Mouse (Mus musculus): ENCODE data around the gene Napa. TPM values are rescaled to one million over a fixed set of nuclear protein-coding genes. Genes with fewer than 3 reads are reported as not detected.

Napa gene
- polyA plus RNA-seq, 1 experiment from 2014 or later = 136 TPM

DNA sequence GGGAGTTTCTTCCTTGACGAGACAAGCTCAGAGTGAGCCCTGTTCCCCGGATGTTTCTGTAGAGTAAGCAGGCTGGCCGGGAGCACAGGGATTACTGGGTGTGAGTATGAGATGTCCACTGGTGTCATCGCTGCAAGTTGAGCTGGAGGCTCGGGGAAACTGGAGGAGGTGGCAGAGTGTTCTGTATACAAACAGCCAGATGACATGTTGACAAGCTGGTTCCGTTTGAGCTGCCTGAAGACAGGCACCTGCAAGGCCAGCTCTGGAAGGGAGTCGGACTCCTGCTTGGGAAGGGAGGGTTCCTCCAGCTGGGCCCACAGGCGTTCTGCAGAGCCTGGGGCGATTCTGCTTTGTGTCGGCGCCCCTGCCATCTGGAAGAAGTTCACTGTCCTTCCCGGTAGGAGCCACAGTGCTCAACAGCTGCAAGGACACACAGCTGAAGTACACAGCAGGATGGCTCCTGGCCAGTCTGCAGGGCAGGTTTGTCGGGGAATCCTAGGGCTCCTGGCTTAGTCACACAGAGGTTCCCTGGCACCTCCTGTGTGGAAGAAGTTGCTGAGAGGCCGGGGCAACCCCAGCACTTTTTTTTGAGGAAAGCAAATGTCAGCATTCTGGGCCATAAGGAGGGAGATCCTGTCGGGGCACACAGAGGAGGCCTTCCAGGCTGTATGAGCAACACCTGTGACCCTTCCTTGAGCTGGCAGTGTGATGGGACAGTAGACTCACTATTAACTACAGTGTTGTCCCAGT is 3.6 kb downstream of the Napa start:
- no peak overlapping the region for H3K4me3 ChIP-seq (ENCODE audit: low read depth, low read length)
- TF ChIP-seq EP300 (optimal IDR thresholded peaks at IDR 0.05) (no peak), CTCF (IDR thresholded peaks at IDR 0.05; ENCODE audit: low read depth) (no peak)
- no peaks in the 10 kb centered on the region for H3K9me3 ChIP-seq (ENCODE audit: control insufficient read depth, low read length)
- H3K4me1 ChIP-seq (replicated peaks; ENCODE audit: control insufficient read depth, insufficient read depth) = no peaks in the 10 kb centered on the region
- no peak overlapping the region for H3K4me2 ChIP-seq (replicated peaks; ENCODE audit: low read depth)
- H3K27me3 ChIP-seq (ENCODE audit: control insufficient read depth, insufficient read depth, low read length) = no peaks in the 10 kb centered on the region
- 63% methylated on average over 15 of the region's 15 CpGs for WGBS
- DNase-seq (ENCODE audit: low spot score) (no peak), ATAC-seq (ENCODE audit: low FRiP score, low TSS enrichment) (no peak)
- no peak overlapping the region for H3K27ac ChIP-seq (replicated peaks)
- peaks cover 2% of the 10 kb centered on the region; the same call in 1 of the 2 replicates for H3K36me3 ChIP-seq (ENCODE audit: control insufficient read depth, insufficient read depth, low read length)
- no peak overlapping the region for H3K9ac ChIP-seq (ENCODE audit: low read length)

DNA sequence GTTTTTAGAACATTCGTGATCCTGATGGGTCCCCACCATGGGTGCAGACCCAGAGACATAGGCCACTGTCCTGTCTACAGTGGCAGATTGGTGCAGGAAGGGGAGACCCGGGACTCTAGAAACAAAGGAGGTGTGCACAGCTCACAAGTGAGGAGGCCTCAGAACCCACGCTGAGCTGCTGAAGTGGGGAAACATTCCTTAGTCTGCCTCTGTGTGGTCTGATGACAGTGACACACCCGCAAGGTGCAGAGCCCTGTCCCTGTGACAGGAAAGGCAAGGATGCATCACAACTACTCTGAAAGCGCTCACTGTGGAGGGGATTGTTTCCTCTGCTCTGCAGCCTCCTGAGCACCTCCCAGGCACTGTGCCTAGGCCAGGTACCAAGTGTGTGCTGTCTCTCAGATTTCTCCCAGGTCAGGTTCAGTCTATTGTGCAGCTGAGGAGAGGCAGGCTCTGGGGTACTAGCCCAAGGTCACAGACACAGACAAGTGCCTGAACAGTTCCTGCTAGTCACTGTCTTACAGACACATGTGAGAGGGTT is 4.5 kb downstream of the Napa start:
- DNase-seq (ENCODE audit: low spot score) (no peak), ATAC-seq (ENCODE audit: low FRiP score, low TSS enrichment) (no peak)
- no peak for TF ChIP-seq CTCF (IDR thresholded peaks at IDR 0.05; ENCODE audit: low read depth)
- no peak for TF ChIP-seq EP300 (optimal IDR thresholded peaks at IDR 0.05)
- no peak overlapping the region for H3K4me2 ChIP-seq (replicated peaks; ENCODE audit: low read depth)
- no peak overlapping the region for H3K27ac ChIP-seq (replicated peaks)
- H3K9me3 ChIP-seq (ENCODE audit: control insufficient read depth, low read length) = no peaks in the 10 kb centered on the region
- no peak overlapping the region for H3K9ac ChIP-seq (ENCODE audit: low read length)
- WGBS = 81% methylated on average over 5 of the region's 5 CpGs
- H3K4me1 ChIP-seq (replicated peaks; ENCODE audit: control insufficient read depth, insufficient read depth) = no peaks in the 10 kb centered on the region
- no peaks in the 10 kb centered on the region for H3K27me3 ChIP-seq (ENCODE audit: control insufficient read depth, insufficient read depth, low read length)
- H3K36me3 ChIP-seq (ENCODE audit: control insufficient read depth, insufficient read depth, low read length) = peaks cover 6% of the 10 kb centered on the region
- H3K4me3 ChIP-seq (ENCODE audit: low read depth, low read length) = no peak overlapping the region

DNA sequence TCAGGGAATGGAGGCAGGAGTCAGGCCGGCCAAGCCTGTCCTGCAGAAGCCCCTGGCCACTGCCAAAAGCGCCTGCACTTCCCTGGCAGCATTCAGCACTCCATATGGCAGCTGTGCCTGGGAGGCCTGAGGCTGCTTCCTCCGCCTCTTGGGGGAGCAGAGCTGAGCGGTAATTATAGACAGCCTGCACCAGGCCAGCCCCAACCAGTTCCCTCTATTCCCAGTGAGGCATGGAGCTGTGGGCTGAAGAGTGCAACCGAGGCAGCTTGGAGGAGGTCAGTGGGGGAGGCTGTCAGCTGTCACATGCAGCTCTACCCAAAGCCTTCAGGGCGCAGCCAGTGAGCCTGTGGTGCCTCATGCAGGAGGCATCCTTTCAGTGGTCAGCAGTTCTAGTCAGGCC is 5.5 kb downstream of the Napa start:
- no peak overlapping the region for H3K4me3 ChIP-seq (ENCODE audit: low read depth, low read length)
- H3K9ac ChIP-seq (ENCODE audit: low read length) = no peak overlapping the region; the same call in 1 of the 2 replicates
- ATAC-seq (ENCODE audit: low FRiP score, low TSS enrichment) = peak; percentile 21; the same call in 1 of the 2 replicates
- H3K27me3 ChIP-seq (ENCODE audit: control insufficient read depth, insufficient read depth, low read length) = no peaks in the 10 kb centered on the region
- WGBS = 75% methylated on average over 6 of the region's 6 CpGs
- DNase-seq (ENCODE audit: low spot score) = no peak
- no peaks in the 10 kb centered on the region for H3K4me1 ChIP-seq (replicated peaks; ENCODE audit: control insufficient read depth, insufficient read depth)
- H3K36me3 ChIP-seq (ENCODE audit: control insufficient read depth, insufficient read depth, low read length) = peaks cover 16% of the 10 kb centered on the region
- H3K4me2 ChIP-seq (replicated peaks; ENCODE audit: low read depth) = no peak overlapping the region
- H3K9me3 ChIP-seq (ENCODE audit: control insufficient read depth, low read length) = no peaks in the 10 kb centered on the region
- TF ChIP-seq EP300 (optimal IDR thresholded peaks at IDR 0.05) = no peak
- TF ChIP-seq CTCF (IDR thresholded peaks at IDR 0.05; ENCODE audit: low read depth) = no peak
- H3K27ac ChIP-seq (replicated peaks) = no peak overlapping the region

DNA sequence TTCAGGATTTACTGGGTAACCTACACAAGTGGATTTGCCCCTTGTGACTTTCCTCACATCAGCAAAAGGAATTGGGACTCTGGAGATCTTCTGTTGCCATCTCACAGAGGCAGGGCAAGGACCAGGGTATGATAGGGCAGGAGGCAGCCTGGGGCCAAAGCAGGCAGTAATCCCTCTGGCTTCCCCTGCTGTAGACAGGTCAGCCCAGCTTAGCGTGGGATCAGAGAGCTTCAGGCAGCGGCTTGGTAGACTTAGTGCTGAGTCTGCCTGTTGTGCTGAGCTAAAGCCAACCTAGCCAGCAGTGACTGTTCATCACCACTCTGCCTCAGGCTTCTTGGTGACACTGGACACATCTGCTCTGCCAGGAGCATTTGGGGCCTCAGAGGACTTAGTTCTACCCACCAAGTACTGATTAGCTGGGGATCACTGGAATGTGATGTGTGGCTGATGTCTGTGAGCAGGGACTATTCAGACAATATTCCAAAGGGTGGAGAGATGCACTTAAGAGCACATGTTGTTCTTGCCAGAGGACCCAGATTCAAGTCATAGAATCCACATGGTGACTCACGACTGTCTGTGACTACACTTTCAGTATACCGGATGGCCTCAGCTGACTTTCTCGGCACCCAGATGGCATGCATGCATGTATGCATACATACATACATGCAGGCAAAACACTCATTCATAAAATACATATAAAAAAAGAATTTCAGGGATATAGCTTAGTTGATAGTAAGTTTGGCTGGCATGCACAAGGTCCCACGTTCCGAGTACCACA is 6.5 kb downstream of the Napa start:
- Histone ChIP-seq H3K9me3 (ENCODE audit: control insufficient read depth, low read length) (no peaks in the 10 kb centered on the region), H3K4me2 (replicated peaks; ENCODE audit: low read depth) (no peak overlapping the region), H3K4me1 (replicated peaks; ENCODE audit: control insufficient read depth, insufficient read depth) (no peaks in the 10 kb centered on the region), H3K27ac (replicated peaks) (no peak overlapping the region), H3K9ac (ENCODE audit: low read length) (no peak overlapping the region), H3K27me3 (ENCODE audit: control insufficient read depth, insufficient read depth, low read length) (no peaks in the 10 kb centered on the region), H3K36me3 (ENCODE audit: control insufficient read depth, insufficient read depth, low read length) (peaks cover 23% of the 10 kb centered on the region), H3K4me3 (ENCODE audit: low read depth, low read length) (no peak overlapping the region)
- TF ChIP-seq CTCF (IDR thresholded peaks at IDR 0.05; ENCODE audit: low read depth) (no peak), EP300 (optimal IDR thresholded peaks at IDR 0.05) (no peak)
- no peak for ATAC-seq (ENCODE audit: low FRiP score, low TSS enrichment)
- DNase-seq (ENCODE audit: low spot score) = no peak
- 88% methylated on average over 7 of the region's 7 CpGs for WGBS

DNA sequence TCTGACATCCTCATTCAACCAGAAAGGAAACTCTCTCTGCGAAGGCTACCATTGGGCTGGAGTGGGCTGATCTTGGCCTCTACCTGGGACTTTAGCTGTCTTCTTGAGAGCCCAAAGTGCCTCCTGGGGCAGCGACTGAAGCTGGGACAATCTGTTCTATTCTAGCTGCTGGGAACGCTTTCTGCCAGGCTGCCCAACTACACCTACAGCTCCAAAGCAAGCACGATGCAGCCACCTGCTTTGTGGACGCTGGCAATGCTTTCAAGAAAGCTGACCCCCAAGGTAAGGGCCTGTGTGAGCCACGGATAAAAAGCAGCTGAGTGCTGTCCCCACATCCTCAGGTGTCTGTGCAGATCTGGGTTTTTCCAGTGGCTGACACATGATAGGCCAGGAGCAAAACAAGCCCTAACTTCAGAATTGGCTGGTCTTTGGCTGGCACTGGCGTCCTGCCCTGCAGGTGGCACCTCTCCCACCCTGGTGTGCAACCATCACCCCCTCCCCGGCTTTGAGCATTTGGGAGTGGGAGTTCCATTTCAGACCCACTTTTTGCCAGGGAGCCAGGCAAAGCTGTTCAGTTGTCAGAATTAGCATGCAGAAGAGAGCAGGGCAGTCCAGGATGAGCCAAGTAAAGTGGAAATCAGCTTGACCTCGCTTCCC is 10.8 kb downstream of the Napa start:
- TF ChIP-seq CTCF (IDR thresholded peaks at IDR 0.05; ENCODE audit: low read depth) (no peak), EP300 (optimal IDR thresholded peaks at IDR 0.05) (no peak)
- 89% methylated on average over 9 of the region's 9 CpGs for WGBS
- H3K9ac ChIP-seq (ENCODE audit: low read length) = no peak overlapping the region

More for the DNA sequence above, 10.8 kb downstream of the Napa start:
- Histone ChIP-seq H3K4me3 (ENCODE audit: low read depth, low read length) (no peak overlapping the region), H3K4me1 (replicated peaks; ENCODE audit: control insufficient read depth, insufficient read depth) (no peaks in the 10 kb centered on the region), H3K36me3 (ENCODE audit: control insufficient read depth, insufficient read depth, low read length) (peaks cover 46% of the 10 kb centered on the region), H3K27ac (replicated peaks) (no peak overlapping the region), H3K4me2 (replicated peaks; ENCODE audit: low read depth) (no peak overlapping the region), H3K9me3 (ENCODE audit: control insufficient read depth, low read length) (no peaks in the 10 kb centered on the region), H3K27me3 (ENCODE audit: control insufficient read depth, insufficient read depth, low read length) (no peaks in the 10 kb centered on the region)
- no peak for ATAC-seq (ENCODE audit: low FRiP score, low TSS enrichment)
- no peak for DNase-seq (ENCODE audit: low spot score)
